Mouse (Mus musculus) E14TG2a.4 (cell line): Measurements from ENCODE around the gene Arhgap33.

Experiments
- H3K27me3 ChIP-seq: 2 replicates; pipeline ENCODE4 v1.6.1; 2014; ENCODE audit warnings: low read length, control low read depth; ENCODE audit not compliant: insufficient read depth
- H3K36me3 ChIP-seq: 2 replicates; pipeline ENCODE4 v1.6.1; 2014; ENCODE audit warnings: low read length, control low read depth; ENCODE audit not compliant: insufficient read depth
- H3K4me1 ChIP-seq: replicated peaks from 2 replicates; pipeline ENCODE4 v1.6.1; 2014; ENCODE audit warnings: low read depth, low read length, control low read depth
- H3K4me3 ChIP-seq: replicated peaks from 2 replicates; pipeline ENCODE4 v1.5.1; 2014; ENCODE audit warnings: mild to moderate bottlenecking, low read length
- H3K9me3 ChIP-seq: 2 replicates; pipeline ENCODE4 v1.6.1; 2014; ENCODE audit warnings: low read length, control low read depth
- CTCF ChIP-seq: conservative IDR thresholded peaks from 2 replicates; pipeline ENCODE4 v1.5.1; 2014; ENCODE audit warnings: low read length
- NANOG ChIP-seq: IDR thresholded peaks from 2 replicates; pipeline ENCODE4 v1.6.1; 2014; ENCODE audit warnings: borderline replicate concordance, low read length, mixed read lengths
- POU5F1 ChIP-seq: IDR thresholded peaks from 2 replicates; pipeline ENCODE4 v1.6.1; 2014; ENCODE audit warnings: low read length, borderline replicate concordance

Gene Arhgap33

DNA sequence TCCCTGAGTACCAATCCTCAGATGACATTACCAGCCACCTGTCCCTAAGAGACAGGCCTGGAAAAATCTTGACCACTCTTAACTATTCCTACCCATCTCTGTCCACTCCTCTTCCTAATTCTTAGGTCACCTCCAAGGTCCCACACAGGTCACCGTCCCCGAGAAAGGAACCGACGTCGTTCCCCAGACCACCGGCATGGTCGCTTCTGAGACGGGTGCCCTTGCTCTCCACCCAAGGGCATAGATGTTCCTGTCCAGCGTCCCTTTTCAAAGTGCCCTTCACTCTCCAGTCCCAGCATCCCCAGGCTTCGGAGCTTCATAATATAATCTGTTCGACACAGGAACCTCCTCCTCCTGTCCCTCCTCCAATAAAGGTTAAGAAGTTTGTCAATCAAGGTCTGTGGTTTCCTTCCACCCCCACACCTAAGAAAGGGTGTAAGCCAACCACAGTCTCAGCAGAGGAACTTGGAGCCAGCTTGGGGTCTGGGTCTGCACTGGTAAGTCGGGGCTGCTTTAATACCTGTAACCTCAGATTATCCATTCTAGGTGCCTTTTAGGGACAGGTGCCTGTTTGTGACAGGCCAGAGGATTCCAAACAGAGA is 30.2 kb upstream of the Arhgap33 start, which contains the start of gene Igflr1:
Igflr1 (plus strand) TSS at position 458 of the 602 bp plus-strand sequence.
- no peak for TF ChIP-seq POU5F1
- TF ChIP-seq CTCF: no peak
- TF ChIP-seq NANOG: no peak
- Histone ChIP-seq H3K4me1 (peaks cover 63% of the 10 kb centered on the region), H3K4me3 (peak within 1 kb of the TSS; percentile 98)

GRCm38 (mm10) chr7:30563906-30564280 is 29.0 kb upstream of the Arhgap33 start:
- peak overlapping the region; percentile 98 for H3K4me3 ChIP-seq
- peaks cover 51% of the 10 kb centered on the region for H3K36me3 ChIP-seq
- TF ChIP-seq NANOG (no peak), CTCF (no peak), POU5F1 (no peak)
- H3K27me3 ChIP-seq: no peaks in the 10 kb centered on the region
- peaks cover 68% of the 10 kb centered on the region for H3K4me1 ChIP-seq
- no peaks in the 10 kb centered on the region for H3K9me3 ChIP-seq

More for the DNA sequence above, 30.2 kb upstream of the Arhgap33 start, which contains the start of gene Igflr1:
- H3K36me3 ChIP-seq: peaks cover 63% of the 10 kb centered on the region
- no peaks in the 10 kb centered on the region for H3K9me3 ChIP-seq
- H3K27me3 ChIP-seq: no peaks in the 10 kb centered on the region

DNA sequence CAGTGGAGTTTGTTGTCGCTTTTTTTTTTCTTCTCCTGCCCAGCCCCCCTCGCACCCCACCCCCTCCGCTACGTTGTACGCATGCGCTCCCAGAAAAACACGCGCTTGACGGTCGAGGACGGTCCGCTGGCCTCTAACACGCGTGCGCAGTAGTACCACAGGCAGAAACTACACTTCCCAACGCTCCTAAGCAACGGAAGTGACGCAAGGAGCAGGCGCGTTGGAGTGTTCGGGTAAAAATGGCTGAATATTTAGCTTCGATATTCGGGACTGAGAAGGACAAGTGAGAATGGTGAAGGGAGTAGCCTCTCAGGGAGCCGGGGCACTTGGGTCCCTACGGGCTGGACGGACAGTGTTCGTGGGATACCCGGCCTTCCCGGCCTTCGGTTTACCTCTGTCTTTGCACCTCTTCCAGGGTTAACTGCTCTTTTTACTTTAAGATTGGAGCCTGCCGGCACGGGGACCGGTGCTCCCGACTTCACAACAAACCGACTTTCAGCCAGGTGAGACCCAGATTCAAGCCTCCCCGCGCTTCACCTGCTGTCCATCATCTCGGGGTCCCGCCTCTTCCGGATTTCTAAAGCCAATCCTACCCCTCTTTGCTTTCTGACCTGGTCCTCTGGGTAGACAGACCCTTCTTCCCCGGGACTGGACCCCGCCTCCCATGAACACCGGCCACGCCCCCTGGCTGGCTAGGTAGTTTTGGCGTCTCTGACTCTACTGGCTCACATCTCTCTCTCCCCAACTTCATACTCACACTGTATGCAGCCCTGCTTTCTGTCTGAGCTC is 28.5 kb upstream of the Arhgap33 start, which contains the start of the genes U2af1l4, Gm49396 and Psenen:
U2af1l4 (plus strand) TSS at position 185 of the 789 bp plus-strand sequence.
Gm49396 (plus strand) TSS at position 228 of the 789 bp plus-strand sequence.
Psenen (minus strand) TSS at position 511 of the 789 bp plus-strand sequence.
- peaks cover 72% of the 10 kb centered on the region for H3K4me1 ChIP-seq
- peak within 1 kb of the TSS; percentile 98 for H3K4me3 ChIP-seq
- H3K36me3 ChIP-seq: peaks cover 45% of the 10 kb centered on the region
- H3K27me3 ChIP-seq: no peaks in the 10 kb centered on the region
- TF ChIP-seq POU5F1 (no peak), CTCF (no peak), NANOG (no peak)
- H3K9me3 ChIP-seq: no peaks in the 10 kb centered on the region

GRCm38 (mm10) chr7:30562526-30563116 is 27.8 kb upstream of the Arhgap33 start:
- peak overlapping the region; percentile 98 for H3K4me3 ChIP-seq
- peaks cover 75% of the 10 kb centered on the region for H3K4me1 ChIP-seq
- H3K9me3 ChIP-seq: no peaks in the 10 kb centered on the region
- TF ChIP-seq POU5F1 (no peak), CTCF (no peak), NANOG (no peak)
- H3K36me3 ChIP-seq: peaks cover 43% of the 10 kb centered on the region
- no peaks in the 10 kb centered on the region for H3K27me3 ChIP-seq

DNA sequence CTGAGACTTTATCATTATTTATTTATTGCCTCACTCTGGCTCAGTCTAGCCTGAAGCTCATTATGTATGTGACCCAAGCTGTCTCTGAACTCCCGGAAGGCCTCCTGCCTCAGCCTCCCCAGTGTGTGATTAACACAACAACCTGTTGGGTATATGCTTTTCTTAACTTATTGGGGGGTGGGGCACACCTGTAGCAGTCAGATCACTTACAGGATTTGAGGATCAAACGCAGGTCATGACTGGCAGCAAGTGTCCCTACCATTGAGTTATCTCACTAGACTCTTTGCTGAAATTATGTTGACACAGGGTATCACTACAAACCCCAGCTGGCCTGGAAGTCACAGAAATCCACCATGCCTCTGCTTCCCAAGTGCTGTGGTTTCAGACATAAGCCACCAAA is 25.4 kb upstream of the Arhgap33 start:
- no peaks in the 10 kb centered on the region for H3K9me3 ChIP-seq
- TF ChIP-seq CTCF (no peak), NANOG (no peak)
- no peak overlapping the region for H3K4me3 ChIP-seq
- peaks cover 74% of the 10 kb centered on the region for H3K4me1 ChIP-seq
- no peaks in the 10 kb centered on the region for H3K27me3 ChIP-seq
- peaks cover 44% of the 10 kb centered on the region for H3K36me3 ChIP-seq

GRCm38 (mm10) chr7:30559443-30559954 is 24.6 kb upstream of the Arhgap33 start, which contains the start of gene Lin37:
TSS of gene Lin37 (minus strand) at chr7:30559838.
- Histone ChIP-seq H3K36me3 (peaks cover 44% of the 10 kb centered on the region), H3K27me3 (no peaks in the 10 kb centered on the region), H3K4me3 (peak within 1 kb of the TSS; percentile 90), H3K9me3 (no peaks in the 10 kb centered on the region), H3K4me1 (peaks cover 73% of the 10 kb centered on the region)
- no peak for TF ChIP-seq CTCF
- no peak for TF ChIP-seq POU5F1
- TF ChIP-seq NANOG: no peak

DNA sequence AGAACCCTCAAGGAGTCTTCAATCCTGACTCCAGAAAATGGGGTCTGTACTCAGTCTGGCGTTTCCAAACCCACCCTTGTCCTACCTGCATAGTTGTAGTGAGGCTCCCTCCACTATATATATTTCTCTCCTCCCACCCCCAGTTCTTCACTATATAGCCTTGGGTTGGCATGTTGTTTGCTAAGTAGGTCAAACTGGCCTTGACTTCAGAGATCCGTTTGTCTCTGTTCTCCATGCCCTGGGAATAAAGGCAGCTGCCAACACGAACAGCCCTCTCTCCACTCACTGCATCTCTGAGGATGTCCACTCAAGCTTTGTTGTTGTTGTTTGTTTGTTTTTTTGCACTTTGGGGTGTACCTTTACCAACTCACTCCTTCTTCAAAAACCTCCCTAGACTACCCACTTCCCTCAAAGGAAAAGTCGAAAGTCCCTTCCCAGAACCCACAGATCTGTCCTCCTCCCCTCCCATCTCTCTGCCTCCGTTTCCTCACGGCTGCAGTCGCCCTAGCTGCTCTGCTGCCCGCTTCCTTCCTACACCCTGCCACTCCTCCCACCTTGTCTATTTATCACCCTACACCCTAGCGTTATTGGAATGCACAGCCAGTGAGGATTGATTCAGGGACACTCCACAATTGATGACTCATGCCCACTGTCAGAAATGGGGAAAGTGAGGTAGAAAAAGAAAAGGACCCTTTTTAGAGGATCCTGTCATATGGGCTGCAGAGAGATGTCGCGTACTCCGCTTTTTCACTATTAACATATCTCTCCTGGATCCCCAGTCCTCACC is 24.0 kb upstream of the Arhgap33 start:
- Histone ChIP-seq H3K36me3 (peaks cover 43% of the 10 kb centered on the region), H3K4me1 (peaks cover 73% of the 10 kb centered on the region), H3K27me3 (no peaks in the 10 kb centered on the region), H3K9me3 (no peaks in the 10 kb centered on the region), H3K4me3 (peak overlapping the region; percentile 90)
- TF ChIP-seq NANOG (no peak), CTCF (no peak), POU5F1 (no peak)
